Mouse (Mus musculus) heart, postnatal 10 days (tissue): ENCODE results near the gene Pdhb. TPM values are rescaled to one million over a fixed set of nuclear protein-coding genes. Genes with fewer than 3 reads are reported as not detected.

Source experiments
- DNase-seq, 2 experiments: peaks; one replicate each; pipeline ENCODE4 v3.0.0; 2021
- intact Hi-C: fragments of 180-260 bp; cut with DNase I; formaldehyde crosslinking; loops from one replicate; pipeline ENCODE4 v1.15.1; 2025
- total RNA-seq, 2 experiments: library from RNA; stranded (reverse); gene quantifications; 2 replicates each; pipeline ENCODE4 v1.2.3; 2021

The Pdhb gene
- 100 to 1,000 TPM; 756 to 778 TPM for total RNA-seq

DNA sequence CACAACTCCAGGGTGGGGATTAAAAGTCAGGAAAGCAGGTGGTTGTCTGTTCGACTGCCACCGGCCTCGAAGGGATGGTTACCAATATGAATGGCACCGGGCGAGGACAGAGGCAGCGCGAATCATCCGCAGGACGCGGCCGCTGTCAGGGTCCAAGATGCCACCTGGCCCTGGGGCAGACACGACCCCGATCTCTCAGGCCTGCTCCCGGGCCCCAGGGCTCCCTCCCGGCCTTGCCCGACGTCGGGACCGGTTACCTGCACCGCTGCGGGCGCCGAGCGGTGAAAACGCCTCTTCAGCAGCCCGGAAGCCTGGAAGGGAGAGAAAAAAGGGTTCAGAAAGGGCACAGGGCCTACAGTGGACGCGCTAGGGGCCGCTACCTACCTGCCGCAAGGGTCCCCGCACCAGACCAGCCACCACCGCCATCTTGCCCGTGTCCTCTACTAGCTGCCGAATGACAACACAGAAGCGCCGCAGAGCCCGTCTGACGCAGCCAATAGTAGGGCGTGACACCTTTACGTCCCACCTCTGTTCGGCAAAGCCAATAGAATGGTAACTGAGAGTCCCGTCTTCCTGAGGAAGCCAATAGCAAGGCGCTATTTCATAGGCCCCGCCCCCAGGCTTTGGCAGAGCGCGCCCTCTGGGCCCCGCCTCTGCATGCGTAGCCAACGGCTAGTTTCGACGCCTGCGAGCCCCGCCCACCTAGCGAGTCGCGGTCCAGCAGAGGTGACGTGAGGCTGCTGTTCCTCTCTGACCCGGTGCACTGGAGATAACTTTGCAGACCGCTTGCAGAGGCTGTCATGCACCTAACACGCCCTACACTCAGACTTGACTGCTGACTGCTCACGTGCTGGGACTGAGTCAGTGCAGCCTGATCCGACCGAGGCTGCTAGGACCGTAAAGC, at the start of gene Pdhb:
TSS of gene Pdhb (minus strand) at position 519 of the 904 bp plus-strand sequence.
- intact Hi-C loops: loop anchor here (2.0 to 10.0 kb wide), 3 partner anchors 42 to 172 kb away; partner anchors contain the start of genes Acox2 and Kctd6
- DNase-seq: peak; percentile 100

DNA sequence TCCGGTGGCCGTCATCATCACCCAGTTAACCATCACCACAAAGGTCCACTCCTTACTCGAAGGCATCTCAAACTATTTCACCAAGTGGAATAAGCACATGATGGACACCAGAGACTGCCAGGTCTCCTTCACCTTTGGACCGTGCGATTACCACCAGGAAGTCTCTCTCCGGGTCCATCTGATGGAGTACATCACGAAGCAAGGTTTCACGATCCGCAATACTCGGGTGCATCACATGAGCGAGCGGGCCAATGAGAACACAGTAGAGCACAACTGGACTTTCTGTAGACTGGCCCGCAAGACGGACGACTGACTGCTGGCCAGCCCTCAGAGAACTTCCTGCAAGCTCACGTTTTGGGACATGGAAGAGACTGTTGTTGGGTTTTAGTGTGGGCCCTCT, 49.7 kb upstream of the Pdhb start:
- no peak for DNase-seq
- intact Hi-C loops: no loop called here

DNA sequence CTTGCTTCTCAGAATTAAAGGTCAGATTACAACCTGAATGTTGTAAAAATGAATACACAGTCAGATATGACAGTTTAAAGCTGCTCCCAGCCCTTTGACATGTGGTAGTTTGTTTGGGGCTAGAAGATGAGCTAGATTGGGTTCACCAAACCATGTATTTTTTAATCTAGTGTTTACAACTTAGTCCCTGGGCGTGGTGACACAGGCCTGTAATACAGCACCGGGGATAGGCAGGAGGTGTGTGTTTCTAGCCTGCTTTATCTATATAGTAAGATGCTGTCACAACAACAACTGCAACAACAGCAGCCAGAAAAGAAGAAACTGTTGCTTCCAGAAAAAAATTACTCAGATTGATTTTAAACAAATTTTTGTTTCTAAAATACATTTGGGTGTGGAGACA, 48.1 kb upstream of the Pdhb start:
- intact Hi-C loops: no loop called here
- DNase-seq: no peak

DNA sequence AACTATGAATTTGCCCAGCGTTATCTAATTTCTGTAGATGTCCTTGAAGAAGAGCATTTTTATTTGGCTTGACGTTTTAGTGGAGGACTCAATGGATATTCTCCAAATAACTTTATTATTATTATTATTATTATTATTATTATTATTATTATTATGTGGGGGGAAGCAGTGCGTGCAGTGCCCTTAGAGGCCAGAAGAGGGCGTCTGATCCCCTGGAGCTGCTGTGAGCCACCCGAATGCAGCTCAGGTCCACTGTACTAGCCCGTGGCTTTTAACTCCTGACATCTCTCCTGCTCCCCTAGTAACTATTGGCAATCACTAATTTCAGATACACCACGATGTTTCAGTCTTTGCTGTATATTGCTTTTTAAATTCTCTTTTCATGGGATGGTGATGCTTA, 47.5 kb upstream of the Pdhb start:
- intact Hi-C loops: no loop called here
- no peak for DNase-seq

DNA sequence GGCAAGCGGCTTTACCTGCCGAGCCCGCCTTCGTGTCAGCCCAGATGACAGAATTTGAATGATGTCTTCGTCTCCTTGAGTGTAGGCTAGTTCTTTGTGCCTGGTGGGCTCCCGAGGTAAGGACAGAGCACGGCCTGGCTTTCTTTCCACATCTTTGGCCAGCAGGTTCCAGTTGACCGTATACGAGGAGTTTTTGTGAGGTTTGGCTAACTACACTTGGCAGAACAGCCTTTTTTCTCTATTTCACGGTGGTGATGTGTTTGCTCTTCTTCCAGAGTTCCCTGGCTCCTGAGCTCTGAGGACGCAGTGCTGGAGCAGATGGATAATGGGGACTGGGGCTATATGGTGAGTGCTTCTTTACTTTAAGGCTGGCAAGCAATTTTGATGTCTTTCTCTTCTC, 47.1 kb upstream of the Pdhb start:
- no peak for DNase-seq

GRCm38 (mm10) chr14:8218730-8219380, 46.0 kb upstream of the Pdhb start:
- DNase-seq: no peak
- intact Hi-C loops: loop anchor here (5.0 kb wide), 3 partner anchors 38 to 123 kb away; partner anchors contain the start of genes Acox2 and Pxk

More for the DNA sequence above, 47.1 kb upstream of the Pdhb start:
- intact Hi-C loops: loop anchor here (5.0 kb wide), 3 partner anchors 37 to 123 kb away; partner anchors contain the start of genes Acox2 and Pxk

DNA sequence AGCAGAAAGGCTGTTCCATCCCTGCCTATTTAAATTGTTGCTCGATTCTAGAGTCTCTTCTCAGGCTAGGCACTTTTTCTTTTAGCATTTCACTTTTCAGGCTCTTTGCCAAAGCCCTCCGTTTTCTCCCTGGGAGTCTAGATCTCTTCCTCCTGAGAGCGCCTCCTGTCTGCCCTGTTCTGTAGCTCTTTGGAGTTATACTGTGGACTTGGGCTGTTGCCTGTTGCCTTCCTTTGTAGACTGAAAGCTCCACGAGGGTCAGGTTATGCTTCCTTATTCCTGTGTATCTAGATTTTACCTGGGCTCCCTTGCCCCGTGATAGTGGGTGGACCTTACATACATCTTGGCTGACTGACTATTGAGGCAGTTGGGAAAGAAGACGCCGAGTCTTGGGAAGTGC, 45.4 kb upstream of the Pdhb start:
- no peak for DNase-seq
- intact Hi-C loops: loop anchor here (5.0 kb wide), 3 partner anchors 39 to 124 kb away; partner anchors contain the start of genes Acox2 and Pxk

GRCm38 (mm10) chr14:8216100-8216499, 43.3 kb upstream of the Pdhb start:
- no peak for DNase-seq
- intact Hi-C loops: loop anchor here (5.0 kb wide), 3 partner anchors 41 to 126 kb away; partner anchors contain the start of genes Acox2 and Pxk

DNA sequence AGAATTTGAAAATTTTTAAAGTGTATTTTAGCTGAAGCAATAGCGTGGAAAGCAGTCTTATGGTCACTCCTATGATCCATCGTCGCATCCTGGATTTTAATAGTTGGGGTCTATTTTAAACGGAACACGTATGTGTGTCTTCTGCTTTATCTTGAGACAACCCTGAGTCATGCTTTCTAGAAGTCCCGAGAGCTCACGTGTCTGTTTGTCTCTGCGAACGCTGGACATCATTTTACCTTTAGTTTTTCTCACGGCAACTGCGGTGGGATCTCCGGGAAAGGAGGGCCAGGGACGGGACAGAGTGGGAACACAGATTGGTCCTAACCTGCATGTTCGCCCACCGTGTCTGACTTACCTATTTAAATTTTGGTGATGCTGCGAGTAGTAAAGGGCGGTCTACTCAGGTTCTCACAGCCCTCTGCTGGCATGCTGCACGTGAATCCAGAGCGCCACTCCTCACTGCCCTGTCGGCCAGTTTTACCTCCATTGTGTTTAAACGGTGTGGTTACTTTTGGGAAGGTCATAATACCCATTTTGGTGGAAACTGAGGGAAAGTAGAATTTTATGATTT, 42.5 kb upstream of the Pdhb start:
- DNase-seq: no peak
- intact Hi-C loops: loop anchor here (2.0 to 5.0 kb wide), 4 partner anchors 42 to 127 kb away; partner anchors contain the start of genes Acox2, Pdhb and Pxk

DNA sequence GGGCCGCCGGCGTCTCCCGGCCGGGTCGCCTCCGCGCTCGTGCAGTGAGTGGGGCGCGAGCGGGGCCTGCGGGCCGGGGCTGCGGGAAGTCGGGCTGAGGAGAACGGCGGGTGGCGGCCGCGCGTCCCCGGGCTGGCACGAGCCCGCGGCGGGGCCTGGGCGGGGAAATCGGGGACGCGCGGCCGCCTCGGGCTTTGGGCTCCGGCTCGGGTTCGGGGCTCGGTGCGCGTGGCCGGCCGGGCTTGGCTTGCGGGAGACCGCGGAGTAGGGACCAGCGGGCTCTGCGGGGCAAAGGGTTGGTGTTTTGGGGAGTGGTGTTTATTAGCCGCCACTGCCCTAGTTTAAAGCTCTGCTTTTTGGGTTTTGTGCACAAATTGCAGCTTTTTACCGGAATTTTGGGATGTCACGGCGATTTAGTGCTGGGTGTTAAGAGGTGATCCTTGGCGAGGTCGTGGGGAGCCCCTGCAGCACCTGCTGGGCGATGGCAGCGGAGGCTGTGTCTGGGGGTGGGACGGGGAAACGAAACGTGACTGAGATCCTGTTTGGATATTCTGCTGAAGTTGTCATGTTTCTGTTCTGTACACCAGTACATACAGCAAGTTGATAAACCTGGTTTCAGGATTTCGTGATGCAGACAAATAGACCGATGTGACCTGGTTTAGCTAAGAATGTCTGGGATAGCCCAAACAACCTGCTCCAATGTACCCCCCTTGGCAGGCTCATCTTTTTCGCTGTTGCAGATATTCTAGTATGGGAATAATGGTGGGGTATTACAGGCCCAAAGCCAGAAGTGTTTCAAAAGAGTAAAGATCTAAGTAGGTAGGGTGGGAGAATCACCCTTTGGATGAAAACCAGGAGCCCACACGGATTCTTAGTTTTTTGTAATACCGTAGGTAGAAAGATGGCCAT, 41.7 kb upstream of the Pdhb start:
- intact Hi-C loops: loop anchor here (2.0 to 5.0 kb wide), 4 partner anchors 42 to 128 kb away; partner anchors contain the start of genes Acox2, Pdhb and Pxk

GRCm38 (mm10) chr14:8213803-8214224, 41.0 kb upstream of the Pdhb start, which contains the start of gene Kctd6:
Gene Kctd6 (plus strand): TSS chr14:8214140.
- DNase-seq: peak; percentile 99
- intact Hi-C loops: loop anchor here (2.0 kb wide), 1 partner anchor 41 kb away; the partner anchor contains the start of gene Pdhb

More for the DNA sequence above, 41.7 kb upstream of the Pdhb start:
- DNase-seq: peak; percentile 78 to 79

- intact Hi-C loops: no loop called here
- no peak for DNase-seq
These were observed 40.2 kb upstream of the Pdhb start for GRCm38 (mm10) chr14:8212996-8213395.

DNA sequence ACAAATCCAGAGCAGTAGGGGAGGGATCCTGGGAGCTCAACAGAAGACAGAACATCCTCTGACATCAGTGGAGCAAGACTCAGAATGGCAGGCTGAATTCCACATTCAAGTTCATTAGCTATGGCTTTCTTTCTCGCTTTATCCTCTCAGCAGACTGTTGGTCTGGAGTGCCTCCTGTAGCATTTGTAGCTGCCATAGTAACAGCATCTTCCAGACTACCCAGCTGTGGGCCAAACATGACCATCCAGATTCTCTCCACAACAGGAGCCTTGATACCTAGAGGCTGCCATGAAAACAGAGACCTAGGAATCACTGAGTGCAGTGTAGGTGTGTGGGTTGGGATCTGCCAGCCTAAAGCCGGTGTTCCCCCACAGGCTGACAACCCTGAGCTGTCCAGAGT, 37.1 kb upstream of the Pdhb start:
- intact Hi-C loops: no loop called here
- DNase-seq: no peak

DNA sequence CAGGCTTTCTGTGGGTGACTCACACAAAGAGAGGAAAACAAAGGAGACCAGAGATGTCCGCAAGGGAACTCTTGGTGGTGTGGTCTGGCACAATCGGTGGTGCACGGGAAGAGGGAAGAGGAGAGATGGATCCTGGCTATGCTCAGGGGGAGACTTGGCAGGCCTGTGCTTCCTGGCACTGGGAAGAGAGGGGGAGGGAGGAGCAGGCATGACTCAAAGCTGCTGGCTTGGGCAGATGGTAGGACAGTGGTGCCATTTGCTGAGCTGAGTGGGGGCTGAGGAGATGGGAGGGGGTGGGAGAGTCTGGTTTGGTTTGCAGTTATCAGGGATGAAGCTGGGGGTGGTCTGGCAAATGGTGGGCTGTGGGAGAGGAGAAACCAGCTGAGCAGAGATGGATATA, 36.1 kb upstream of the Pdhb start:
- intact Hi-C loops: no loop called here
- peak in 1 of 2 experiments; percentile 32 for DNase-seq

GRCm38 (mm10) chr14:8207543-8207942, 34.7 kb upstream of the Pdhb start:
- intact Hi-C loops: no loop called here
- no peak for DNase-seq

GRCm38 (mm10) chr14:8207105-8207504, 34.3 kb upstream of the Pdhb start:
- intact Hi-C loops: no loop called here

GRCm38 (mm10) chr14:8206179-8206910, 33.5 kb upstream of the Pdhb start:
- intact Hi-C loops: no loop called here
- DNase-seq: no peak

More at GRCm38 (mm10) chr14:8207105-8207504, 34.3 kb upstream of the Pdhb start:
- DNase-seq: no peak

DNA sequence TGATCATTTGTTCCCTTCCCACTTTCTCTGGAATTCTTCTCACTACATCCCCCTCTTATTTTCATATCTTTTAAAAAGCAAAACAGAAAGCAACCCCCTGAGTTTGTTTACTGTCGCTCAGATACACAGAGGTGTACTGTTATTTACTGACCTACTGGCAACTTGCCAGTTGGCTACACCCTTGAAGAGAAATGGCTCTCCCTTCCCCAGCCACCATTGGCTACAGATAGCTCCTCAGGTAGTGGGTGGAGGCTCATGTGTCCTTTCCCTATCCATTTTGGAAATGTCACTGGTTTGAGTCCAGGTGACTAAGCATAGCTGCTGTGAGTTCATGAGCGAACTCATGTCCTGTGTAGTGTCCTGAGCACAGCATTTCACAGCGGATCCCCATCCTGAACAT, 28.9 kb upstream of the Pdhb start:
- intact Hi-C loops: no loop called here
- no peak for DNase-seq

DNA sequence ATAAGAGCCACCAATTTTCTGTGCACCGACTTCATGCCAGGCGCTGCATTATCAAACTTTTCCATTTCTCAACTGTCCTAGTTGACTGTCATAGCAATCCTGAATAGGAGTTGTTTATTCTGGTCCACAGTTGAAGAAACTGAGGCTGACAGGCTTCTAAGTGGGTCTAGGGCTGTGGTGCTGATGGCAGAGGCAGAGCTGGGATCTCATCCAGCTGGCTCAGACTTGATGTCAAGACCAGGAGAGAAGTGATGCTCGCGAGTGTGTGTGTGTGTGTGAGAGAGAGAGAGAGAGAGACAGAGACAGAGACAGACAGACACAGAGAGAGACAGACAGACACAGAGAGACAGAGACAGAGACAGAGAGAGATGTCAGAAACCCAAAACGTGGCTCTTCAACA, 27.9 kb upstream of the Pdhb start:
- peak in 1 of 2 experiments; percentile 42 for DNase-seq
- intact Hi-C loops: no loop called here
